Mouse (Mus musculus): ENCODE measurements around the gene Dcaf7. TPM values are rescaled to one million over a fixed set of nuclear protein-coding genes. Genes with fewer than 3 reads are reported as not detected.

Gene Dcaf7
- total RNA-seq, 2 experiments from 2014 or later: 44.3 to 53.4 TPM

DNA sequence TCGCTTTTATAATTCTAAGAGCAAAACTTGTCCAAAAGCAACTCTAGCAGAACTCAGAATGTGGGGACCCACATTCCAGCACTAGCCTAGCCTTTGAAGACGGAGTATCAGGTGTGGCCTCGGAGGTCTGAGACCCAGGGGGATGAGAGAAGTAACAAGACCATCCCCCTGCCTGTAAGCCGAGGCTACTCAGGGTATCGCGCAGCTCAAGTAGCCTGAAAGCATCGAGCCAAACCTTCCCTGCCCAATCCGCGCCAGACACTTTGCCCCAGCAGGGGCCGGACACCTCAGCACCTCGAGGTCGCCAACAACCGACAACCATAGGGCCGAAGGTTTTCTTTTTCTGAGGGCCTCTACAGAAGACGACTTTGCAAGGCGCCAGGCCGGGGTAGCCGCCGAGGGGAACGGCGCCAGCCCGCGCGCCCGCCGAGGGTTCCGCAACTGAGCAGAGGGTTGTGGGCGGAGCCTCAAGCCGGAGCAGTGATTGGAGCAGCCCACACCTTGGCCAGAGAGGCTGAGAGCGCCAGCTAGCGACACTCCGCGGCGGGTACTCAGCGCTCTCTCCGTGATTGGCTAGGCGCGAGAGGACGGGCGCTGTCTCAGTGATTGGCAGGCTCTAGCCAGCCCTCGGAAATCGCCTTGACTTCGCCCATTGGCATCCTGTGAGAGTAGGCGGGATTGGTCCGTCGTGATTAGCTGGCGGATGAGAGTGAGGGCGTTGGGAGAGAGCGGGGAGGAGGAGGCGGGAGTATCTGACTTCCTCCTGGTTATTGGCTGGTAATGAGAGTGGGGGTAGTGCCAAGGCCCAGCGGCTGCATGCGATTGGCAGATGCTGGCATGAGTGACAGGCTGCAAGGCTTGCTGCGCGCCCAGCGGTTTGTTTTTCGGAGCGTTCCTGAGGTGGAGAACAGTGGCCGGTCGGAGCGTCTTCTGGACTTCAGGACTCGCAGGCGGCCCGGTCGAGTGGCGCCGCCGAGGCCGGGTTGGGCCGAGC lies 47.3 kb downstream of the Dcaf7 start, which contains the start of gene Map3k3:
Gene Map3k3 (plus strand): TSS at position 906 of the 994 bp plus-strand sequence.
- ATAC-seq (replicated peaks; ENCODE audit: low FRiP score, low TSS enrichment, poor library complexity, severe bottlenecking): peak; percentile 99

DNA sequence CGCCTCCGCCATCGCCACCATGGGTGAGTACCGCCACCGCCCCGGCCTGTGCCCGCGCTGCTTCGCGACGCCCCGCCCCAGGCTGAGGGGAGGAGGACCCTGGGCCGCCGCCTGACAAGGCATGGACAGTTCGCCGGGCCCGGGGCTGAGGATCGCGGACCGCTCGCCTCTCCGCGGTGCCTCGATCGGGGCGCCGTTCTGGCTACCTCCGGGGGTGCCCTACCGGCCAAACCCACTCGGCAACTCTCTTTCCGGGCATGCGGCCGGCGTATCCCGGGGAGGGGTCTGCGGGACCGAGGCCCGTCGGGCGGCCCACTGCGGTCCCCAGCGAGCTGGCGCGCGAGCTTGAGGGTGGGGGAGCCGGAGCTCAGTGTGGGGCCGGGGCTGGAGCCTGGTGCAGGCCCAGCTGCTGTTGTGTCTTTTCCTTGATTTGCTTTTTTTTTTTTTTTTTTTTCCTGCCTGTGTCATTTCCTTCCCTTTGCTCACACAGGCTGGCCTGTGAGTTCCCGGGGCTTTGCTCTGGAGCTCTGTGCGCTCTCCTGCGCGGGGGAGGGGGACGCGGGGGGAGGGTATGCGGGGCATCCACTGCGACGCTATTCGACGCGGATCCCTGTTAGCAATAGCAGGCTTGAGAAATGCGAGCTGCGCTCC lies 48.4 kb downstream of the Dcaf7 start:
- peak; percentile 50 for ATAC-seq (replicated peaks; ENCODE audit: low FRiP score, low TSS enrichment, poor library complexity, severe bottlenecking)

DNA sequence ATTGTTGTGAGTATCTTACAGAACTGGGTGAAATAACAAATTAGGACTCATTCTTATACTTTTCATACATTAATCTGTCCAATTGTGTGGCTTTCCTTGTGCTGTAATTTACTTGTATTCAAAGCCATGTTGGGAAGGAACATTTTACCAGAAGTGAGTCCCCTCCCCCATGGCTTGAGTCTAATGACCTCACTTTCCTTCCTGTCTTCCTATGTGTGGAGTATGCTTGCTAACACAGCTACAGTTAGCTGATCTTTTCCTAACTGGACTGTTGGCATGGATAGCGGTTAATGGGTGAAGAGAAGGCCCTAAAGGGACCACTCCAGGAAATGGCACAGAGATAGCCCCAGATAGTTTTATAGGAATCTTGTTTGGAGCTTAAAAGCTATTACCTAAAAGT lies 61.6 kb downstream of the Dcaf7 start:
- ATAC-seq (replicated peaks; ENCODE audit: low FRiP score, low TSS enrichment, poor library complexity, severe bottlenecking): no peak

DNA sequence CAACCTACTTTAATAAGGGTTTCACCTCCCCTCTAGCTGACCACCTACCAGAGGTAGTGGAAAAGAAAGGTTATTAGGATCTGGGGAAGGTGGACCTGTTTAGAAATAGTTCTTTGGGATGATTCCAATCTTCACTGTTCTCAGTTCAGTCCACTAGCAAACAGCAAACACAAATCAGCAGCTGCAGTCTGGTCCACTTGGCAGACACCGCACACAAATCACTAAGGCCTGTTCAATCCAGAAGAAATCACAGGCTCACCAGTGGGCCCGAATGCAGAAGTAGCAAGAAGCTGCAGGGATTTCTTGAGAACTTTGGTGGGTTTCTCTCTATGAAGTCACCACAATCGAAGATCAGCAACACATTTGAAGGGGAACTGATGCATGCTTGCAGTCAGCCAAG lies 66.2 kb downstream of the Dcaf7 start:
- ATAC-seq (replicated peaks; ENCODE audit: low FRiP score, low TSS enrichment, poor library complexity, severe bottlenecking): no peak

DNA sequence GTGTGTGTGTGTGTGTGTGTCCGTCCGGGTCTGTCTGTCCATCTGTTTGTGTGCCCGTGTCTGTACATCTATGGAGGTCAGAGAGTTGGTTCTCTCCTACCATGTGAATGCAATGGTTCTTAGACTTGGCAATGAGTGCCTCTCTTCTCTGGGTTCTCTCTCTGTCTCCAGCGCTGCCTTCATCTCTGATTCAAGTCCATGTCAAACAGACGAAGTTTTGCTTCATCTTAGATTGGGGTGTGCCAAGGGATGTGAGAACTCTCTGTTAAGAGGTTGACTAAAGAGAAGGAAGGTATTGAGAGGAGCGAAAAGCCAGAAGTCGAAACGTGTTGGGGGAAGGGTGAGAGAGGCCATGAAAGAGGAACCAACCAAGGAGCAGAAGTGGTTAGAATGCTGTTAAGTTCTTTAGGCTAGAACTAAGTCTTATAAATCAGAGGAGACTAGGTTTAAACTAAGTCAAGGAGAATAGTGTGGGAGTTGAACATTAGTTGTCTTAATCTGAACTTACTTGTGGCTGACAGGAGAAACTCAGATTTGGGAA lies 69.4 kb downstream of the Dcaf7 start:
- ATAC-seq (replicated peaks; ENCODE audit: low FRiP score, low TSS enrichment, poor library complexity, severe bottlenecking): no peak

Other genes starting within 250 kb of the Dcaf7 start
- 3.3 and 10.0 TPM in 2 replicates for gene Cyb561, start 83.5 kb upstream of the Dcaf7 start, total RNA-seq (2014; fragmentation: Nextera tagmentation)
- 2.1 and 2.5 TPM in 2 replicates for gene Cyb561, start 83.5 kb upstream of the Dcaf7 start, total RNA-seq (2017)
- gene Ace, start 68.9 kb upstream of the Dcaf7 start, total RNA-seq (2014; fragmentation: Nextera tagmentation): not detected in 2 replicates
- 0.38 TPM in 1 of 2 replicates, not detected in the other for gene Ace, start 68.9 kb upstream of the Dcaf7 start, total RNA-seq (2017)
- not detected in 2 replicates for gene Ace3, start 42.2 kb upstream of the Dcaf7 start, total RNA-seq (2014; fragmentation: Nextera tagmentation)
- not detected in 2 replicates for gene Ace3, start 42.2 kb upstream of the Dcaf7 start, total RNA-seq (2017)
- not detected in 2 replicates for gene Kcnh6, start 28.7 kb upstream of the Dcaf7 start, total RNA-seq (2014; fragmentation: Nextera tagmentation)
- not detected in 2 replicates for gene Kcnh6, start 28.7 kb upstream of the Dcaf7 start, total RNA-seq (2017)
- 8.3 and 9.0 TPM in 2 replicates for gene Taco1, start 29.2 kb downstream of the Dcaf7 start, total RNA-seq (2014; fragmentation: Nextera tagmentation)
- gene Taco1, start 29.2 kb downstream of the Dcaf7 start, total RNA-seq (2017): 15.2 and 29.7 TPM in 2 replicates
- 10.3 and 19.9 TPM in 2 replicates for gene Map3k3, start 47.7 kb downstream of the Dcaf7 start, total RNA-seq (2014; fragmentation: Nextera tagmentation)
- gene Map3k3, start 47.7 kb downstream of the Dcaf7 start, total RNA-seq (2017): 5.9 and 9.0 TPM in 2 replicates
- not detected in 2 replicates for gene Gm10840, start 124.0 kb downstream of the Dcaf7 start, total RNA-seq (2014; fragmentation: Nextera tagmentation)
- not detected in 2 replicates for gene Gm10840, start 124.0 kb downstream of the Dcaf7 start, total RNA-seq (2017)
- gene Limd2, start 124.0 kb downstream of the Dcaf7 start, total RNA-seq (2014; fragmentation: Nextera tagmentation): 12.0 and 18.5 TPM in 2 replicates
- 4.4 and 5.9 TPM in 2 replicates for gene Limd2, start 124.0 kb downstream of the Dcaf7 start, total RNA-seq (2017)
- 20.3 and 29.6 TPM in 2 replicates for gene Strada, start 165.3 kb downstream of the Dcaf7 start, total RNA-seq (2014; fragmentation: Nextera tagmentation)
- 9.8 and 15.5 TPM in 2 replicates for gene Strada, start 165.3 kb downstream of the Dcaf7 start, total RNA-seq (2017)
- 33.8 and 41.7 TPM in 2 replicates for gene Ccdc47, start 179.5 kb downstream of the Dcaf7 start, total RNA-seq (2014; fragmentation: Nextera tagmentation)
- 218 and 232 TPM in 2 replicates for gene Ccdc47, start 179.5 kb downstream of the Dcaf7 start, total RNA-seq (2017)
- 65.1 and 66.6 TPM in 2 replicates for gene Ddx42, start 180.1 kb downstream of the Dcaf7 start, total RNA-seq (2014; fragmentation: Nextera tagmentation)
- gene Ddx42, start 180.1 kb downstream of the Dcaf7 start, total RNA-seq (2017): 82.7 and 126 TPM in 2 replicates
- 115 and 123 TPM in 2 replicates for gene Ftsj3, start 219.2 kb downstream of the Dcaf7 start, total RNA-seq (2014; fragmentation: Nextera tagmentation)
- 235 and 274 TPM in 2 replicates for gene Ftsj3, start 219.2 kb downstream of the Dcaf7 start, total RNA-seq (2017)
- gene Psmc5, start 219.3 kb downstream of the Dcaf7 start, total RNA-seq (2014; fragmentation: Nextera tagmentation): 126 and 145 TPM in 2 replicates
- 111 and 128 TPM in 2 replicates for gene Psmc5, start 219.3 kb downstream of the Dcaf7 start, total RNA-seq (2017)
- 93.8 and 120 TPM in 2 replicates for gene Smarcd2, start 236.1 kb downstream of the Dcaf7 start, total RNA-seq (2014; fragmentation: Nextera tagmentation)
- 201 and 272 TPM in 2 replicates for gene Smarcd2, start 236.1 kb downstream of the Dcaf7 start, total RNA-seq (2017)
- 1.4 and 3.5 TPM in 2 replicates for gene Tcam1, start 239.8 kb downstream of the Dcaf7 start, total RNA-seq (2014; fragmentation: Nextera tagmentation)
- gene Tcam1, start 239.8 kb downstream of the Dcaf7 start, total RNA-seq (2017): 2.1 and 3.7 TPM in 2 replicates

All from megakaryocyte-erythroid progenitor cell, adult 5-6 weeks (primary cell).